Mouse (Mus musculus) limb, embryonic 11.5 days (tissue): ENCODE results near the gene Gstcd. TPM values are rescaled to one million over a fixed set of nuclear protein-coding genes. Genes with fewer than 3 reads are reported as not detected.
A peak's percentile ranks its signal among the peaks of the same experiment; 100 is the strongest.

Experiments
- ATAC-seq: fragments of 200-750 bp; cut with Nextera tagmentation; 2 replicates; pipeline ENCODE4 v1.8.0; 2017; ENCODE audit warnings: low read depth; ENCODE audit not compliant: insufficient number of reproducible peaks, low FRiP score, low TSS enrichment
- DNase-seq: peaks from one replicate; pipeline ENCODE4 v3.0.0-alpha.2; 2015; ENCODE audit warnings: low spot score
- H3K27ac ChIP-seq: fragments of 300-500 bp; sonication (generic); replicated peaks from 2 replicates; pipeline ENCODE4 v1.5.1; 2014; ENCODE audit warnings: low read depth, mild to moderate bottlenecking, low read length
- H3K27me3 ChIP-seq: fragments of 300-500 bp; sonication (generic); 2 replicates; pipeline ENCODE4 v1.6.1; 2014; ENCODE audit warnings: mild to moderate bottlenecking, low read length, mixed read lengths; ENCODE audit not compliant: control insufficient read depth, insufficient read depth
- H3K36me3 ChIP-seq: fragments of 300-500 bp; sonication (generic); 2 replicates; pipeline ENCODE4 v1.6.1; 2014; ENCODE audit warnings: mild to moderate bottlenecking, low read length, moderate library complexity, mixed read lengths; ENCODE audit not compliant: control insufficient read depth, insufficient read depth
- H3K4me1 ChIP-seq: fragments of 300-500 bp; sonication (generic); 2 replicates; pipeline ENCODE4 v1.6.1; 2014; ENCODE audit warnings: low read length, mixed read lengths; ENCODE audit not compliant: control insufficient read depth, insufficient read depth
- H3K4me2 ChIP-seq: fragments of 300-500 bp; sonication (generic); 2 replicates; pipeline ENCODE4 v1.6.1; 2014; ENCODE audit warnings: low read depth, mild to moderate bottlenecking, moderate library complexity; ENCODE audit not compliant: severe bottlenecking
- H3K4me3 ChIP-seq: fragments of 300-500 bp; sonication (generic); 2 replicates; pipeline ENCODE4 v1.5.1; 2014; ENCODE audit warnings: low read depth, low read length
- H3K9ac ChIP-seq: fragments of 300-500 bp; sonication (generic); 2 replicates; pipeline ENCODE4 v1.6.1; 2014; ENCODE audit warnings: mild to moderate bottlenecking, low read length
- H3K9me3 ChIP-seq: fragments of 300-500 bp; sonication (generic); 2 replicates; pipeline ENCODE4 v1.6.1; 2016; ENCODE audit warnings: low read length; ENCODE audit not compliant: control insufficient read depth
- WGBS: fragments of 180-500 bp; shearing (Covaris S2); extraction: QIAGEN DNeasy Blood & Tissue Kit; methylation state at CpG from one replicate; pipeline ENCODE4 v1.1.7; 2014; 5-methylcytosine and 5-hydroxymethylcytosine counted together
- polyA plus RNA-seq: library from polyadenylated mRNA; unstranded; fragments of >200 nt; fragmentation: Nextera tagmentation; extraction: Ambion mirVana; gene quantifications from 2 replicates; pipeline ENCODE4 v1.2.1, GENCODE M21; 2014

The Gstcd gene
- polyA plus RNA-seq, 1 experiment from 2014 or later = 12.1 TPM

GRCm38 (mm10) chr3:132944193-132944592, 147.6 kb downstream of the Gstcd start:
- Histone ChIP-seq H3K4me3 (no peak overlapping the region), H3K27ac (peak overlapping the region; percentile 36; the same call in 1 of the 2 replicates), H3K9me3 (no peaks in the 10 kb centered on the region), H3K9ac (no peak overlapping the region), H3K4me1 (peaks cover 19% of the 10 kb centered on the region), H3K36me3 (no peaks in the 10 kb centered on the region), H3K4me2 (no peak overlapping the region), H3K27me3 (peaks cover 7% of the 10 kb centered on the region; the same call in 1 of the 2 replicates)
- DNase-seq = peak; percentile 58
- 15% methylated on average over 7 of the region's 7 CpGs for WGBS
- peak; percentile 71 for ATAC-seq

- H3K4me2 ChIP-seq = no peak overlapping the region
- H3K4me1 ChIP-seq = peaks cover 19% of the 10 kb centered on the region
- no peak for ATAC-seq
Observed at GRCm38 (mm10) chr3:132942778-132943177, 149.1 kb downstream of the Gstcd start.

GRCm38 (mm10) chr3:132940181-132940990, 151.4 kb downstream of the Gstcd start:
- no peak for ATAC-seq
- no peak overlapping the region for H3K4me3 ChIP-seq
- H3K9me3 ChIP-seq = no peaks in the 10 kb centered on the region
- DNase-seq = no peak
- H3K9ac ChIP-seq = no peak overlapping the region
- no peak overlapping the region for H3K4me2 ChIP-seq
- no peaks in the 10 kb centered on the region for H3K36me3 ChIP-seq
- H3K4me1 ChIP-seq = peaks cover 18% of the 10 kb centered on the region
- H3K27ac ChIP-seq = no peak overlapping the region
- no peaks in the 10 kb centered on the region for H3K27me3 ChIP-seq
- WGBS = 84% methylated on average over 10 of the region's 10 CpGs

More at GRCm38 (mm10) chr3:132942778-132943177, 149.1 kb downstream of the Gstcd start:
- no peak for DNase-seq
- Histone ChIP-seq H3K36me3 (no peaks in the 10 kb centered on the region), H3K9ac (no peak overlapping the region), H3K27me3 (no peaks in the 10 kb centered on the region), H3K9me3 (no peaks in the 10 kb centered on the region), H3K4me3 (no peak overlapping the region), H3K27ac (no peak overlapping the region)
- WGBS = 91% methylated on average over 6 of the region's 6 CpGs

- ATAC-seq (no peak), DNase-seq (no peak)
- Histone ChIP-seq H3K9me3 (no peaks in the 10 kb centered on the region), H3K27ac (no peak overlapping the region), H3K4me2 (no peak overlapping the region), H3K4me1 (peaks cover 5% of the 10 kb centered on the region; the same call in 1 of the 2 replicates), H3K36me3 (no peaks in the 10 kb centered on the region), H3K9ac (no peak overlapping the region), H3K27me3 (no peaks in the 10 kb centered on the region), H3K4me3 (no peak overlapping the region)
- 61% methylated on average over 8 of the region's 8 CpGs for WGBS
Observed at GRCm38 (mm10) chr3:132939006-132939405, 152.8 kb downstream of the Gstcd start.

- H3K4me2 ChIP-seq = no peak overlapping the region
- no peaks in the 10 kb centered on the region for H3K9me3 ChIP-seq
- no peak overlapping the region for H3K9ac ChIP-seq
- no peaks in the 10 kb centered on the region for H3K27me3 ChIP-seq
- WGBS = 83% methylated on average over 2 of the region's 2 CpGs
- no peaks in the 10 kb centered on the region for H3K36me3 ChIP-seq
- no peak for DNase-seq
- H3K4me3 ChIP-seq = no peak overlapping the region
- H3K4me1 ChIP-seq = no peaks in the 10 kb centered on the region
- H3K27ac ChIP-seq = no peak overlapping the region
- no peak for ATAC-seq
Observed at GRCm38 (mm10) chr3:132934649-132935048, 157.2 kb downstream of the Gstcd start.

Other genes with a start within 250 kb of the Gstcd start
- gene Npnt, start 141.7 kb downstream of the Gstcd start, polyA plus RNA-seq = 11.3 and 12.3 TPM in 2 replicates
- 23.0 and 25.3 TPM in 2 replicates for gene Ints12, start 193 bp downstream of the Gstcd start, polyA plus RNA-seq
- not detected in 2 replicates for gene Arhgef38, start 142.9 kb upstream of the Gstcd start, polyA plus RNA-seq
- gene Ppa2, start 218.1 kb upstream of the Gstcd start, polyA plus RNA-seq = 78.4 and 85.8 TPM in 2 replicates